Mouse (Mus musculus) liver, embryonic 15.5 days (tissue): ENCODE measurements around the gene Arpc2. TPM values are rescaled to one million over a fixed set of nuclear protein-coding genes. Genes with fewer than 3 reads are reported as not detected.
"Not testable (repeated sequence)": the region's sequence is repeated elsewhere in the genome, so short reads cannot be mapped to it uniquely, and the experiment has no call there.

ENCODE experiments used
- ATAC-seq: fragments of 200-750 bp; cut with Nextera tagmentation; 2 replicates; pipeline ENCODE4 v1.8.0; 2017; ENCODE audit warnings: moderate number of reproducible peaks, mild to moderate bottlenecking, moderate library complexity; ENCODE audit not compliant: insufficient read depth
- H3K27ac ChIP-seq: fragments of 300-500 bp; sonication (generic); replicated peaks from 2 replicates; pipeline ENCODE4 v1.5.1; 2015; ENCODE audit warnings: mild to moderate bottlenecking, inconsistent platforms
- H3K27me3 ChIP-seq: fragments of 300-500 bp; sonication (generic); 2 replicates; pipeline ENCODE4 v1.6.1; 2015; ENCODE audit warnings: mild to moderate bottlenecking, inconsistent platforms
- H3K36me3 ChIP-seq: fragments of 300-500 bp; sonication (generic); replicated peaks from 2 replicates; pipeline ENCODE4 v1.6.1; 2015; ENCODE audit warnings: moderate library complexity, mild to moderate bottlenecking, inconsistent platforms
- H3K4me1 ChIP-seq: fragments of 300-500 bp; sonication (generic); replicated peaks from 2 replicates; pipeline ENCODE4 v1.6.1; 2015; ENCODE audit warnings: inconsistent platforms
- H3K4me2 ChIP-seq: fragments of 300-500 bp; sonication (generic); 2 replicates; pipeline ENCODE4 v1.6.1; 2015; ENCODE audit warnings: moderate library complexity, mild to moderate bottlenecking, inconsistent platforms
- H3K4me3 ChIP-seq: fragments of 300-500 bp; sonication (generic); replicated peaks from 2 replicates; pipeline ENCODE4 v1.5.1; 2015; ENCODE audit warnings: mild to moderate bottlenecking, inconsistent platforms
- H3K9ac ChIP-seq: fragments of 300-500 bp; sonication (generic); 2 replicates; pipeline ENCODE4 v1.6.1; 2015; ENCODE audit warnings: moderate library complexity, mild to moderate bottlenecking, inconsistent platforms
- H3K9me3 ChIP-seq: fragments of 300-500 bp; sonication (generic); replicated peaks from 2 replicates; pipeline ENCODE4 v1.6.1; 2016; ENCODE audit warnings: inconsistent platforms
- WGBS: fragments of 180-500 bp; shearing (Covaris S2); methylation state at CpG from one replicate; pipeline ENCODE4 v1.1.7; 2015; ENCODE audit warnings: mixed read lengths; ENCODE audit not compliant: insufficient replicate concordance; 5-methylcytosine and 5-hydroxymethylcytosine counted together
- polyA plus RNA-seq: library from polyadenylated mRNA; unstranded; fragments of >200 nt; fragmentation: Nextera tagmentation; extraction: Ambion mirVana; gene quantifications from 2 replicates; pipeline ENCODE4 v1.2.1, GENCODE M21; 2015

The Arpc2 gene
- polyA plus RNA-seq, 1 experiment from 2014 or later = 191 TPM

- Histone ChIP-seq H3K4me1 (peaks cover 56% of the 10 kb centered on the region), H3K4me3 (no peak overlapping the region; the same call in 1 of the 2 replicates), H3K36me3 (peaks cover 46% of the 10 kb centered on the region), H3K4me2 (0 out of 2 replicates have a peak overlapping the region, but pooled peaks have one; percentile 94), H3K27me3 (no peaks in the 10 kb centered on the region), H3K27ac (no peak overlapping the region), H3K9ac (no peak overlapping the region), H3K9me3 (no peaks in the 10 kb centered on the region)
- 77% methylated on average over 10 of the region's 10 CpGs for WGBS
- ATAC-seq = no peak
These were observed 47.2 kb downstream of the Arpc2 start for GRCm38 (mm10) chr1:74282896-74283625.

GRCm38 (mm10) chr1:74283686-74284463 lies 48.0 kb downstream of the Arpc2 start:
- 6% methylated on average over 15 of the region's 15 CpGs for WGBS
- ATAC-seq = peak; percentile 25
- H3K4me3 ChIP-seq = peak overlapping the region; percentile 86
- H3K9me3 ChIP-seq = no peaks in the 10 kb centered on the region
- H3K27ac ChIP-seq = peak overlapping the region; percentile 84
- peak overlapping the region; percentile 94 for H3K4me2 ChIP-seq
- H3K9ac ChIP-seq = peak overlapping the region; percentile 87
- peaks cover 64% of the 10 kb centered on the region for H3K4me1 ChIP-seq
- no peaks in the 10 kb centered on the region for H3K27me3 ChIP-seq
- peaks cover 52% of the 10 kb centered on the region for H3K36me3 ChIP-seq

GRCm38 (mm10) chr1:74284543-74285160 lies 48.8 kb downstream of the Arpc2 start, which contains the start of the genes Aamp and Pnkd:
Gene Aamp (minus strand): TSS chr1:74284738.
Gene Pnkd (plus strand): TSS chr1:74284930.
- Histone ChIP-seq H3K36me3 (peaks cover 55% of the 10 kb centered on the region), H3K4me1 (peaks cover 71% of the 10 kb centered on the region)

GRCm38 (mm10) chr1:74285212-74286010 lies 49.5 kb downstream of the Arpc2 start:
- no peaks in the 10 kb centered on the region for H3K27me3 ChIP-seq
- H3K27ac ChIP-seq = peak overlapping the region; percentile 55
- peak overlapping the region; percentile 71 for H3K9ac ChIP-seq
- ATAC-seq = no peak
- peaks cover 71% of the 10 kb centered on the region for H3K4me1 ChIP-seq
- 3% methylated on average over 23 of the region's 23 CpGs for whole genome bisulfite sequencing
- H3K4me3 ChIP-seq = peak overlapping the region; percentile 86
- H3K36me3 ChIP-seq = peaks cover 54% of the 10 kb centered on the region
- peak overlapping the region; percentile 89 for H3K4me2 ChIP-seq
- no peaks in the 10 kb centered on the region for H3K9me3 ChIP-seq

More at GRCm38 (mm10) chr1:74284543-74285160, 48.8 kb downstream of the Arpc2 start, which contains the start of the genes Aamp and Pnkd:
- under 1% methylated on average over 56 of the region's 56 CpGs for WGBS
- no peaks in the 10 kb centered on the region for H3K27me3 ChIP-seq
- H3K9ac ChIP-seq = peak within 1 kb of the TSS; percentile 87
- peak within 1 kb of the TSS; percentile 86 for H3K4me3 ChIP-seq
- peak within 1 kb of the TSS; percentile 84 for H3K27ac ChIP-seq
- H3K9me3 ChIP-seq = no peaks in the 10 kb centered on the region
- H3K4me2 ChIP-seq = peak within 1 kb of the TSS; percentile 94
- peak; percentile 97 for ATAC-seq

- H3K36me3 ChIP-seq = peaks cover 52% of the 10 kb centered on the region
- H3K4me1 ChIP-seq = peaks cover 59% of the 10 kb centered on the region
- ATAC-seq, H3K4me2 ChIP-seq, H3K27me3 ChIP-seq, H3K9ac ChIP-seq, H3K4me3 ChIP-seq, H3K9me3 ChIP-seq: not testable (repeated sequence)
- 0 out of 2 replicates have a peak overlapping the region, but pooled peaks have one; percentile 16 for H3K27ac ChIP-seq
- 52% methylated on average over 15 of the region's 17 CpGs for WGBS
These were observed 51.2 kb downstream of the Arpc2 start for GRCm38 (mm10) chr1:74286869-74287607.

GRCm38 (mm10) chr1:74288327-74288726 lies 52.4 kb downstream of the Arpc2 start:
- H3K4me3 ChIP-seq = no peak overlapping the region
- no peaks in the 10 kb centered on the region for H3K9me3 ChIP-seq
- H3K27me3 ChIP-seq = no peaks in the 10 kb centered on the region
- H3K27ac ChIP-seq = peak overlapping the region; percentile 38; the same call in 1 of the 2 replicates
- peaks cover 50% of the 10 kb centered on the region for H3K36me3 ChIP-seq
- peak overlapping the region; percentile 23; the same call in 1 of the 2 replicates for H3K4me2 ChIP-seq
- 0 out of 2 replicates have a peak overlapping the region, but pooled peaks have one; percentile 15 for H3K9ac ChIP-seq
- peaks cover 53% of the 10 kb centered on the region for H3K4me1 ChIP-seq
- WGBS = 59% methylated on average over 4 of the region's 4 CpGs
- ATAC-seq = no peak

GRCm38 (mm10) chr1:74289248-74289647 lies 53.4 kb downstream of the Arpc2 start:
- Histone ChIP-seq H3K4me1 (peaks cover 54% of the 10 kb centered on the region), H3K36me3 (peaks cover 59% of the 10 kb centered on the region), H3K27ac (0 out of 2 replicates have a peak overlapping the region, but pooled peaks have one; percentile 33), H3K4me3 (no peak overlapping the region), H3K9ac (no peak overlapping the region), H3K9me3 (no peaks in the 10 kb centered on the region), H3K4me2 (no peak overlapping the region), H3K27me3 (no peaks in the 10 kb centered on the region)
- WGBS = 78% methylated on average over 9 of the region's 9 CpGs
- no peak for ATAC-seq

- H3K27ac ChIP-seq = peak overlapping the region; percentile 33; the same call in 1 of the 2 replicates
- no peak overlapping the region for H3K4me2 ChIP-seq
- no peak for ATAC-seq
These were observed 53.9 kb downstream of the Arpc2 start for GRCm38 (mm10) chr1:74289740-74290139.

GRCm38 (mm10) chr1:74290141-74290540 lies 54.3 kb downstream of the Arpc2 start:
- H3K4me1 ChIP-seq = peaks cover 60% of the 10 kb centered on the region

More at GRCm38 (mm10) chr1:74289740-74290139, 53.9 kb downstream of the Arpc2 start:
- Histone ChIP-seq H3K9me3 (no peaks in the 10 kb centered on the region), H3K4me1 (peaks cover 58% of the 10 kb centered on the region), H3K4me3 (no peak overlapping the region), H3K9ac (no peak overlapping the region), H3K27me3 (no peaks in the 10 kb centered on the region), H3K36me3 (peaks cover 60% of the 10 kb centered on the region)
- 67% methylated on average over 2 of the region's 2 CpGs for WGBS

More at GRCm38 (mm10) chr1:74290141-74290540, 54.3 kb downstream of the Arpc2 start:
- Histone ChIP-seq H3K4me2 (no peak overlapping the region), H3K36me3 (peaks cover 60% of the 10 kb centered on the region), H3K27me3 (no peaks in the 10 kb centered on the region), H3K9me3 (no peaks in the 10 kb centered on the region), H3K9ac (no peak overlapping the region), H3K27ac (no peak overlapping the region), H3K4me3 (no peak overlapping the region)
- WGBS = 83% methylated on average over 5 of the region's 5 CpGs
- ATAC-seq = no peak
